Comparison of ENCODE assay signal across 17 mouse cellular contexts in genomic region chr10:81466881-81467280, GRCm38 (mm10). TPM values are rescaled to one million over a fixed set of nuclear protein-coding genes. Genes with fewer than 3 reads are reported as not detected.
A peak's percentile ranks its signal among the peaks of the same experiment; 100 is the strongest.
DNase-seq lines count a peak whose midpoint lies in the region; ATAC-seq lines count a peak whose summit lies in the region.
"Had no signal": no experiment of that assay in that cellular context is flagged by ENCODE, and none has a peak within 500 bp of the region (broad histone marks: within the 10 kb centered on the region; RNA-seq: fewer than 3 reads in every experiment).

No protein-coding gene starts in this region.

- no peak overlapping the region for H3K4me3 ChIP-seq in forebrain, embryonic 11.5 days (ENCODE audit: low read depth, low read length)
- no peak overlapping the region for H3K4me3 ChIP-seq in forebrain, embryonic 10.5 days
- H3K4me3 ChIP-seq in liver, embryonic 11.5 days (ENCODE audit: low read depth, low read length): no peak overlapping the region
- H3K4me3 ChIP-seq: embryonic facial prominence, embryonic 13.5 days; intestine, embryonic 15.5 days; kidney, embryonic 15.5 days; liver, embryonic 15.5 days; stomach, embryonic 15.5 days had no signal

- H3K9ac ChIP-seq in forebrain, embryonic 11.5 days (ENCODE audit: low read length): no peak overlapping the region
- H3K9ac ChIP-seq in liver, embryonic 11.5 days (ENCODE audit: low read depth, low read length): no peak overlapping the region
- H3K9ac ChIP-seq: embryonic facial prominence, embryonic 13.5 days; hindbrain, embryonic 14.5 days; intestine, embryonic 15.5 days; kidney, embryonic 15.5 days; liver, embryonic 15.5 days; stomach, embryonic 15.5 days had no signal

- no peak overlapping the region for H3K27ac ChIP-seq in forebrain, embryonic 11.5 days (ENCODE audit: low read depth, low read length)
- no peak overlapping the region for H3K27ac ChIP-seq in forebrain, embryonic 10.5 days
- H3K27ac ChIP-seq in liver, embryonic 11.5 days (ENCODE audit: low read depth, low read length): no peak overlapping the region
- H3K27ac ChIP-seq: embryonic facial prominence, embryonic 13.5 days; hindbrain, embryonic 14.5 days; intestine, embryonic 15.5 days; kidney, embryonic 15.5 days; liver, embryonic 15.5 days; stomach, embryonic 15.5 days had no signal

- peak; percentile 53 for DNase-seq in forebrain, embryonic 11.5 days (ENCODE audit: low spot score)
- DNase-seq in forebrain, embryonic 10.5 days (ENCODE audit: extremely low spot score, low spot score): no peak
- DNase-seq in liver (peak; percentile 3), adipocyte (ENCODE audit: low spot score) (no peak)
- DNase-seq in liver, embryonic 11.5 days (ENCODE audit: low spot score): no peak
- DNase-seq in testis, postnatal 10 days (ENCODE audit: low spot score): peak; percentile 38
- no peak for DNase-seq in testis, postnatal 14 days (ENCODE audit: low spot score)
- DNase-seq: heart, postnatal 14 days; lung, postnatal 10 days had no signal

- WGBS in forebrain, embryonic 11.5 days: 74% methylated on average over 14 of the region's 14 CpGs
- 67% methylated on average over 14 of the region's 14 CpGs for WGBS in forebrain, embryonic 10.5 days
- WGBS in liver, embryonic 11.5 days: 56% methylated on average over 14 of the region's 14 CpGs

- no peak overlapping the region for H3K4me2 ChIP-seq in forebrain, embryonic 11.5 days (ENCODE audit: low read depth, low read length, severe bottlenecking)
- H3K4me2 ChIP-seq in liver, embryonic 11.5 days: no peak overlapping the region
- H3K4me2 ChIP-seq: embryonic facial prominence, embryonic 13.5 days; heart, embryonic 11.5 days; hindbrain, embryonic 14.5 days; intestine, embryonic 15.5 days; kidney, embryonic 15.5 days; liver, embryonic 15.5 days; stomach, embryonic 15.5 days had no signal

- peaks cover 9% of the 10 kb centered on the region for H3K4me1 ChIP-seq in forebrain, embryonic 11.5 days (replicated peaks; ENCODE audit: control insufficient read depth, insufficient read depth, low read length)
- peaks cover 48% of the 10 kb centered on the region for H3K4me1 ChIP-seq in forebrain, embryonic 10.5 days
- H3K4me1 ChIP-seq in liver, embryonic 11.5 days (replicated peaks; ENCODE audit: control insufficient read depth, insufficient read depth, low read length): peaks cover 14% of the 10 kb centered on the region

- H3K27me3 ChIP-seq in forebrain, embryonic 11.5 days (ENCODE audit: control insufficient read depth, insufficient read depth, low read length): peaks cover 25% of the 10 kb centered on the region
- H3K27me3 ChIP-seq in forebrain, embryonic 10.5 days (ENCODE audit: poor library complexity, severe bottlenecking): peaks cover 94% of the 10 kb centered on the region
- H3K27me3 ChIP-seq in liver, embryonic 11.5 days (replicated peaks; ENCODE audit: control insufficient read depth, insufficient read depth, low read length): peaks cover 87% of the 10 kb centered on the region

- no peak for ATAC-seq in forebrain, embryonic 11.5 days (replicated peaks; ENCODE audit: low FRiP score)
- ATAC-seq in liver, embryonic 11.5 days (replicated peaks; ENCODE audit: low FRiP score): no peak
- ATAC-seq: intestine, embryonic 15.5 days; midbrain, embryonic 16.5 days had no signal

- H3K36me3 ChIP-seq in forebrain, embryonic 11.5 days (ENCODE audit: control insufficient read depth, insufficient read depth, low read length): no peaks in the 10 kb centered on the region
- H3K36me3 ChIP-seq in forebrain, embryonic 10.5 days (replicated peaks): no peaks in the 10 kb centered on the region
- no peaks in the 10 kb centered on the region for H3K36me3 ChIP-seq in liver, embryonic 11.5 days (ENCODE audit: control insufficient read depth, insufficient read depth, low read length)
- H3K36me3 ChIP-seq: embryonic facial prominence, embryonic 13.5 days; intestine, embryonic 15.5 days; kidney, embryonic 15.5 days; liver, embryonic 15.5 days; stomach, embryonic 15.5 days had no signal

- no peaks in the 10 kb centered on the region for H3K9me3 ChIP-seq in forebrain, embryonic 11.5 days (ENCODE audit: control insufficient read depth, low read length)
- no peaks in the 10 kb centered on the region for H3K9me3 ChIP-seq in forebrain, embryonic 10.5 days
- no peaks in the 10 kb centered on the region for H3K9me3 ChIP-seq in liver, embryonic 11.5 days (ENCODE audit: control insufficient read depth, low read length)
- H3K9me3 ChIP-seq: embryonic facial prominence, embryonic 13.5 days; intestine, embryonic 15.5 days; kidney, embryonic 15.5 days; liver, embryonic 15.5 days; stomach, embryonic 15.5 days had no signal

RNA-seq across cellular contexts. Expression of gene Nfic, which starts 11.4 kb away (rescaled TPM):
- 10.5 and 10.8 TPM in 2 replicates for polyA plus RNA-seq in forebrain, embryonic 11.5 days (2014; fragmentation: Nextera tagmentation; extraction: Ambion mirVana)
- polyA plus RNA-seq in forebrain, embryonic 10.5 days (2016; fragmentation: Nextera tagmentation; extraction: Ambion mirVana): 7.3 and 8.6 TPM in 2 replicates
- polyA plus RNA-seq in liver, embryonic 11.5 days (2014; fragmentation: Nextera tagmentation; extraction: Ambion mirVana): 15.4 and 21.4 TPM in 2 replicates

RNA-seq across cellular contexts. Expression of gene Celf5, which starts 15.6 kb away (rescaled TPM):
- 9.7 and 19.6 TPM in 2 replicates for polyA plus RNA-seq in forebrain, embryonic 11.5 days (2014; fragmentation: Nextera tagmentation; extraction: Ambion mirVana)
- polyA plus RNA-seq in forebrain, embryonic 10.5 days (2016; fragmentation: Nextera tagmentation; extraction: Ambion mirVana): 3.1 and 5.6 TPM in 2 replicates
- polyA plus RNA-seq in liver, embryonic 11.5 days (2014; fragmentation: Nextera tagmentation; extraction: Ambion mirVana): 0.12 TPM in 1 of 2 replicates, not detected in the other
- polyA plus RNA-seq: liver, embryonic 15.5 days had no signal

RNA-seq across cellular contexts. Expression of gene Ncln, which starts 29.3 kb away (rescaled TPM):
- polyA plus RNA-seq in forebrain, embryonic 11.5 days (2014; fragmentation: Nextera tagmentation; extraction: Ambion mirVana): 71.8 and 72.3 TPM in 2 replicates
- polyA plus RNA-seq in forebrain, embryonic 10.5 days (2016; fragmentation: Nextera tagmentation; extraction: Ambion mirVana): 88.2 and 90.4 TPM in 2 replicates
- polyA plus RNA-seq in liver, embryonic 11.5 days (2014; fragmentation: Nextera tagmentation; extraction: Ambion mirVana): 92.2 and 97.9 TPM in 2 replicates

RNA-seq across cellular contexts. Expression of gene S1pr4, which starts 33.1 kb away (rescaled TPM):
- 0.36 and 0.68 TPM in 2 replicates for polyA plus RNA-seq in forebrain, embryonic 11.5 days (2014; fragmentation: Nextera tagmentation; extraction: Ambion mirVana)
- polyA plus RNA-seq in forebrain, embryonic 10.5 days (2016; fragmentation: Nextera tagmentation; extraction: Ambion mirVana): 0.32 and 0.33 TPM in 2 replicates
- polyA plus RNA-seq in liver, embryonic 11.5 days (2014; fragmentation: Nextera tagmentation; extraction: Ambion mirVana): 4.5 and 4.6 TPM in 2 replicates

RNA-seq across cellular contexts. Expression of gene Gna15, which starts 57.1 kb away (rescaled TPM):
- 0.45 and 0.68 TPM in 2 replicates for polyA plus RNA-seq in forebrain, embryonic 11.5 days (2014; fragmentation: Nextera tagmentation; extraction: Ambion mirVana)
- polyA plus RNA-seq in forebrain, embryonic 10.5 days (2016; fragmentation: Nextera tagmentation; extraction: Ambion mirVana): 0.84 and 1.1 TPM in 2 replicates
- polyA plus RNA-seq in liver, embryonic 11.5 days (2014; fragmentation: Nextera tagmentation; extraction: Ambion mirVana): 10.1 and 11.3 TPM in 2 replicates

Comparison
In these comparisons a context has a peak if more than half of its experiments do, and no peak if none do; other contexts are left out.
1. DNase-seq: peak in forebrain, embryonic 11.5 days (single experiment), liver (single experiment) and testis, postnatal 10 days (single experiment); none in forebrain, embryonic 10.5 days (single experiment), liver, embryonic 11.5 days (single experiment), testis, postnatal 14 days (single experiment) and adipocyte (single experiment).